Mouse (Mus musculus) small intestine, adult 2 months (tissue): Measurements from ENCODE around the gene Clcf1.

Source experiments
- CTCF ChIP-seq: fragments of 200-500 bp; IDR thresholded peaks from 2 replicates; pipeline ENCODE4 v1.5.1; 2012; ENCODE audit warnings: low read depth, mild to moderate bottlenecking, control low read depth, inconsistent platforms, low read length, moderate library complexity, mixed read lengths; ENCODE audit not compliant: insufficient replicate concordance, insufficient read length; ENCODE audit errors: extremely low read depth
- POLR2A ChIP-seq: fragments of 200-500 bp; IDR thresholded peaks from 2 replicates; pipeline ENCODE4 v1.6.1; 2012; ENCODE audit warnings: low read depth, mild to moderate bottlenecking, control low read depth, inconsistent platforms, low read length, moderate library complexity

DNA sequence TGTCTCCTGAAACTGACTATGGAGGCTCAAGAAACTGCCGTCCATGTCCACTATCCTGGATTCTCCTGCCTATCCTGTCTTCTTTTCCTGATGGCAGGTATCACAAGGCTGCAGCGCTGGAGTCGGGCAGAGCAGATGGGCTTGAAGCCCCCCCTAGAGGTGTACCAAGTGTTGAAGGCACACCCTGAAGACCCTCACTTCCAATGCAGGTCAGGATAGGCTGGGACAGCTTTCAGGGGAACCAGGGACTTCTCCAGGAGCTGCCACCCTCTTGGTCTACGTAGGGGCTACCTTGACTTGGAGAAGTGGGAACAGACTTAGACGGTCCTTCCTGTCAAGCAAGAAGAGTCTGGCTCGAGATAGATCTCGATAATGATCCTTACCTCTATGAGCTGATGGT lies 18.6 kb downstream of the Clcf1 start:
- TF ChIP-seq CTCF (no peak), POLR2A (no peak)
